Comparison of ENCODE assay signal across 11 mouse cellular contexts in the genomic region with DNA sequence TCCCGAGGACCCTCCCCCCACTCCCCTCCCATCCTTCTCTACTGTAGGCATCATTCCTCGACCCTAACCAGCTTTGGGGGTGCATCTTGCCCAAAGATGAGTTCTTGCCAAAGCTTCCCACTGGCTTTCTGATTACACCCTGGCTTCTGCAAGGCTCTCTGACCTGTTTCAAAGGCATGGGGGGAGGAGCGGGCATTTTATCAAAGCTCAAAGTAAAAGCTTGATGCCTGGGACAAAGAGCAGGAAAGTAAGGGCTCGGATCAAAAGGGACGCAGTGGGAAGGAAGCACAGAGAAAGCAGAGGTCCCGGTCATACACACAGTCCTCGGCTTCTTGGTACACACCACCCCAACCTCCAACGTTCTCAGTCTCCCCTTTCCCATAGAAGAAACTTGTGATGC.
"Had no signal": no experiment of that assay in that cellular context is flagged by ENCODE, and none has a peak within 500 bp of the region (broad histone marks: within the 10 kb centered on the region; RNA-seq: fewer than 3 reads in every experiment).

No protein-coding gene starts in this region.

- H3K4me2 ChIP-seq: kidney, embryonic 15.5 days; stomach, embryonic 15.5 days had no signal

- H3K9me3 ChIP-seq: kidney, embryonic 15.5 days; stomach, embryonic 15.5 days had no signal

- H3K9ac ChIP-seq: kidney, embryonic 15.5 days; liver, embryonic 14.5 days; stomach, embryonic 15.5 days had no signal

- DNase-seq: kidney, adult 2 months; kidney, postnatal 4 days; left cerebral cortex, postnatal 4 days; lung, adult 2 months; lung, postnatal 36 days; right cerebral cortex, postnatal 14 days had no signal

- H3K27ac ChIP-seq: kidney, embryonic 15.5 days; layer of hippocampus, adult 2 months; liver, embryonic 14.5 days; stomach, embryonic 15.5 days had no signal

- ATAC-seq: lung, postnatal 0 days had no signal

- H3K27me3 ChIP-seq: kidney, embryonic 15.5 days; stomach, embryonic 15.5 days had no signal

- H3K36me3 ChIP-seq: kidney, embryonic 15.5 days; stomach, embryonic 15.5 days had no signal

- H3K4me3 ChIP-seq: kidney, embryonic 15.5 days; layer of hippocampus, adult 2 months; stomach, embryonic 15.5 days had no signal
